Mouse (Mus musculus) kidney, adult 2 months (tissue): Measurements from ENCODE around the gene Xpo4.

ENCODE experiments used
- CTCF ChIP-seq: fragments of 200-500 bp; conservative IDR thresholded peaks from 2 replicates; pipeline ENCODE4 v1.5.1; 2011; ENCODE audit warnings: low read depth, mild to moderate bottlenecking, control low read depth, low read length, moderate library complexity, mixed read lengths; ENCODE audit not compliant: insufficient read depth, insufficient read length
- POLR2A ChIP-seq: fragments of 200-500 bp; IDR thresholded peaks from one replicate; pipeline ENCODE4 v1.6.1; 2011; ENCODE audit warnings: low read depth, low read length, control low read depth

DNA sequence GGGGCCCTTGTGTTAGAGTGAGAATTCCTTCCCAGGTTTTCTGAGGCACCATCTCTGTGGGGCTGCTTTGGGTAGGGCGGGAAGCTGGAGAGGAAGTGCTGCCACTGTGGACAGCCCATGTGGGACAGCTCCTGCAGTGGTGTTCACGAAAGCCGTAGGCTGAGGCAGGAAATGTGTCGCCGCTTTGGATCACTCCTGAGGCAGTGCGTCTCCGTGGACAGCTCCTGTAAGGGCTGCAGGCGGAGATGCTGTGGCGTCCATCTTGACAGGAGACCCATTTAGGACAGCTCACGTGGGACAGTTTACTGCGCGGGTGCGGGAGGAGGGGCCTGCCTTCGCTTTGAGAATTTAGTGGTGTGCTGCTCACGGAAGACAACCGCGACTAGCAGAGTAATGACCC, 119.7 kb downstream of the Xpo4 start:
- TF ChIP-seq CTCF (no peak), POLR2A (no peak)
